Mouse (Mus musculus) mature B cell (primary cell): ENCODE data around the gene Slc16a9.

Source experiments
- in situ Hi-C: fragments of 300-500 bp; cut with MboI; formaldehyde crosslinking; loops from 2 replicates; pipeline ENCODE4 v1.14.3; 2019

Gene Slc16a9

GRCm38 (mm10) chr10:70250354-70250753, 5.5 kb downstream of the Slc16a9 start:
- in situ Hi-C loops: no loop called here

GRCm38 (mm10) chr10:70250766-70251165, 5.9 kb downstream of the Slc16a9 start:
- in situ Hi-C loops: no loop called here

DNA sequence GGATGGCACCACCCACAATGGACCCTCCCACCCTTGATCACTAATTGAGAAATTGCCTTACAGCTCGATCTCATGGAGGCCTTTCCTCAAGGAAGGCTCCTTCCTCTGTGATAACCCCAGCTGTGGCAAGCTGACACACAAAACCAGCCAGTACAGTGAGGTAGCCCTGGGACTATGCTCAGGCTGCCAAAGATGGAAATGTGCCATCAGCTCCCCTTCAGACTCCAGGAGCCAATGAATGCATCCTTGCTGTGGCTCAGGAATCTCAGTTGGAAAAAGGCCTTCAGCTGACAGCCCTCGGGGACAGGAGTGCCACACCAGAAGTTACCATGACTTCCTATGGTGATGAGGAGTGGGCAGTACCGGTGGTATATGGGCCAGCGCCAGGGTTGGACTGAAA, 9.8 kb downstream of the Slc16a9 start:
- in situ Hi-C loops: no loop called here

GRCm38 (mm10) chr10:70255601-70256210, 10.8 kb downstream of the Slc16a9 start:
- in situ Hi-C loops: no loop called here

DNA sequence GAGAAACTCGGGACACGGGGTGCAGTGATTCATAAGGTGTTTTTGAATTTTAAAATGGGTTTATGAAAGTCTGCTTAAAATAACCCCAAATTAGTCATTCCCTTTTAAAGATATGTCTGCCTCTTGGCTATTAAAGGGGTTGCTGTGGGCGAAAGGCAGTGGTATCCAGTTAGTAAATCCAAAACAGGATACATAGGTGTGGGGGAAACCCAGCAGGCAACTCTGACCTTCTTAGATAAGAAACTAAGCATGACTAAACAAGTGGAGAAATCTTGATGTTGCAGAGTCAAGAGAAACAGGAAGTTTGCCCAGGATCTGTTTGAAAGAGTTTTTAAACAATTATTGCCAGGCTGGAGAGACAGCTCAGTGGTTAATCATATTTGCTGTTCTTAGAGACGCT, 12.1 kb downstream of the Slc16a9 start:
- in situ Hi-C loops: no loop called here

DNA sequence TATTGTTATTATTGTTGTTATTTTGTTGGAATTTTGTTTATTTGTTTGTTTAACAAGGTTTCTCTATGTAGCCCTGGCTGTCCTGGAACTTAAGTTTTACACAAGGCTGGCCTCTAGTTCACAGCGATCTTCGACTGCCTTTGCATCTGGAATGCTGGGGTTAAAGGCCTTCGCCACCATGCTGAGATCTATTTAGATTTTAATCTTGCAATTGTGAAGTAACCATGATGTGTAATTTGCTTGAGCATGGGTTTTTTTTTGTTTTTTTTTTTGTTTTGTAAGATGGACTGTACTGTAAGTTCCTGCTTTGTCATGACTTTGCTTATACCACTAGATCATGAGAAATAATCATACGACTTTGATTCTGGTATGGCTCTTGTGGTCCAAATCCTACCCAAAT, 16.0 kb downstream of the Slc16a9 start:
- in situ Hi-C loops: no loop called here

DNA sequence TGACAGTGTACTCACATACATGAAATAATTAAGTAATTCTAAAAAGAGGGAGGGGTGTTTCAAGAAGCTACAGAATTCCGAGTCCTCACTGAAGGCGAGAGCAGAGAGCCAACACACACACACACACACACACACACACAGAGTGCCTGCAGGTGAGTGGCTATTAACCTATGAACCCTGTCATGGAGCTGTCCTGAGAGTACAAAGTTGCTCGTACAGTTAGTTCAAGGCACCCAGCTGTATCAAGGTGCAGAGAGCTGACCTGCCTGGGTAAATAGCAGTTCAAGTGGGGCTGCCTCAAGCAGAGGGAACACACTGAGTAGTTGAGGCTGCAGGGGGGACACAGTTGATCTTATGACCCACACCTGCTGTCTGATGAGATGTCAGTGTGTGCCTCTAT, 17.2 kb downstream of the Slc16a9 start:
- in situ Hi-C loops: no loop called here

GRCm38 (mm10) chr10:70263681-70264189, 18.8 kb downstream of the Slc16a9 start:
- in situ Hi-C loops: no loop called here

GRCm38 (mm10) chr10:70264337-70265036, 19.6 kb downstream of the Slc16a9 start:
- in situ Hi-C loops: no loop called here

DNA sequence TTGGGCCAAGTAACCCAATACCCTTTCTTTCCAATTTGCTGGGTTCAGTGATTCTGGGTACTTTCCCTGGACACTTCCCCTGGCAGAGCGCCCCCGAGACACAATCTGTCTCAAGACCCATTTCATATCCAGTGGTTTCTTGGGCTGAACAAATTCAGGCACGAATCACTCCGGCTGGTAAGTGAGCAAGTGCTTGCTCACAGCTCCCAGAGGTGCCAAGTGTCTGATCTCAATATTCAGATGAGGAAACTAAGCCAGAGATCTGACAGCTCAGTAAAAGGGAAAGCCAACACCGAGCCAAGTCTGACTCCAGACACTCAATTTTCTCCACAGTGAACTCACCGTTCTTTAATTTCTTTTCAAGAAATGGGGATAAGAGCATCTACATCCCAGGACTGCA, 21.6 kb downstream of the Slc16a9 start:
- in situ Hi-C loops: no loop called here

DNA sequence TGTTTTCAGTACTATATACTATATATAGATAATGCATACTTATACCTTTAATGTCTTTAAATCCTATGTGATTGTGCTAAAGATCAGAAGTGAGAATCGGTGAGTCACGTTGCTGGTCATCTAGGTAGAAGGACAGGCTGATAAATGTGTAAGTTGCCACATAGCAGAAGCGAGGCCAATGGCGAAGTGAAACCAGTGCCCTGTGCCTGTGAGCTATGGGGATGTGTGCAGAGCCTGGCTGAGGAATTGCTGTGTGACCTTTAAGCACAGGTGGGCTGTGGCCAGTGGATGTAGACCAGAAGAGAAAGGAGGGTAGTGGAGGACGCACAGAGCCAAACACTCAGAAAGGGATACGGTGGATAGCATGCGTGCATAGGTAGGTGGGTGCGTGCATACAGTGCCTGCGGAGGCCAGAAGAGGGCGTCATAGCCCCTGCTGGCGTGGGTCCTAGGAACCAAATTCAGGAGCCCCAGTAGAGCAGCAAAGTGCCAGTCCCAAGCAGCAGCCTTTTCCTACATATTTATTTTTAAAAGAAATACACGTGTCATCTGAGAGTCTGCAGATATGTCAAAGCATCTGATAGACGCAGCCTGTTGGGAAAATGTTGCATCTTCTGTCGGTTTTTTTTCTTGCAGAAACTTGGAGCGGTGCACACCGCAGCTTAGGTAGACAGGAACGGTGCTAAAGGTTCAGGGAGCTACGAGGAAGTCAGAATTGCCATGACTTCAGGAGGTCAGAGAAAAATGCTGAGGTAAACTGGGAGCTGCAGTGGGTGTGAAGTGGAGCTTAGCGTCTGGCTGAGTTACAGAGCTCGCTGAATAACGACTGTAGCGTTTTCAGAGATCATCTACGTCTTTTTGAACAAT, 23.9 kb downstream of the Slc16a9 start:
- in situ Hi-C loops: no loop called here

GRCm38 (mm10) chr10:70269447-70269787, 24.5 kb downstream of the Slc16a9 start:
- in situ Hi-C loops: no loop called here

- in situ Hi-C loops: no loop called here
Observed at GRCm38 (mm10) chr10:70276678-70277077, 31.8 kb downstream of the Slc16a9 start.

DNA sequence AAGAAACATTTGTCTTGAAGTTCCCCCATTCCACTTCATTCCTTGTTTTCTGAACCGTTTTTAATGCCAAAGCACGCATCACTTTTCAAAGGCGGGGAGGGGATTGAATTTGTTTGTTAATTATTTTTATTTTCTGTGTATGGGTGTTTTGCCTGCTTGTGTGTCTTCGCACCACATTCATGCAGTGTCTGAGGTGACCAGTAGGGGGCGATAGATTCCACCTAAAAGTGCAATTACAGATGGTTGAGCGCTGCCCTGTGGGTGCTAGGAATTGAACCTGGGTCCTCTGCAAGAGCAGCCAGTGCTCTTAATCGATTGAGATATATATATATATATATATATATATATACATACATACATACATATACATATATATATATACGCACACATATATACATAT, 34.4 kb downstream of the Slc16a9 start:
- in situ Hi-C loops: no loop called here

GRCm38 (mm10) chr10:70287825-70288235, 42.9 kb downstream of the Slc16a9 start:
- in situ Hi-C loops: no loop called here

- in situ Hi-C loops: no loop called here
Observed at GRCm38 (mm10) chr10:70288406-70289327, 43.8 kb downstream of the Slc16a9 start.

DNA sequence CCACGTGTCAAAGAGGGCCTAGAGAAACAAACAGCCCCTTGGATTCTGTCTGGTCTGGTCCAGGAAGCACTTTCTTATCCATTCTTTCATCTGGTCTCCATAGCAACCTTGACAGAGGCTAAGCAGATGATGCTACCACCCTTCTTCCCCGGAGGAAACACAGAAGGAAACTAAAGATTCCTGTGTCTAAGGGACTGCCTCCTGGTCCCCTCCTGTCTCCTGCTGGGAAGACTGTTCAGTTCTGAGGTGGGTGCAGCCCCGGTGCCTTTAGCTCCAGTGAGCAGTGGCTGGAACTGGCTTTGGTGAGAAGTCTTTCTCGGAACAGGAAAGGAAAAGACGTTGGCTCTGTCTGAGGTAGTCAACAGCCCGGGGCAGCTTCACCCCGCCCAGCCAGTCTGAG, 47.1 kb downstream of the Slc16a9 start:
- in situ Hi-C loops: no loop called here

- in situ Hi-C loops: no loop called here
Observed at GRCm38 (mm10) chr10:70294094-70294493, 49.2 kb downstream of the Slc16a9 start.

DNA sequence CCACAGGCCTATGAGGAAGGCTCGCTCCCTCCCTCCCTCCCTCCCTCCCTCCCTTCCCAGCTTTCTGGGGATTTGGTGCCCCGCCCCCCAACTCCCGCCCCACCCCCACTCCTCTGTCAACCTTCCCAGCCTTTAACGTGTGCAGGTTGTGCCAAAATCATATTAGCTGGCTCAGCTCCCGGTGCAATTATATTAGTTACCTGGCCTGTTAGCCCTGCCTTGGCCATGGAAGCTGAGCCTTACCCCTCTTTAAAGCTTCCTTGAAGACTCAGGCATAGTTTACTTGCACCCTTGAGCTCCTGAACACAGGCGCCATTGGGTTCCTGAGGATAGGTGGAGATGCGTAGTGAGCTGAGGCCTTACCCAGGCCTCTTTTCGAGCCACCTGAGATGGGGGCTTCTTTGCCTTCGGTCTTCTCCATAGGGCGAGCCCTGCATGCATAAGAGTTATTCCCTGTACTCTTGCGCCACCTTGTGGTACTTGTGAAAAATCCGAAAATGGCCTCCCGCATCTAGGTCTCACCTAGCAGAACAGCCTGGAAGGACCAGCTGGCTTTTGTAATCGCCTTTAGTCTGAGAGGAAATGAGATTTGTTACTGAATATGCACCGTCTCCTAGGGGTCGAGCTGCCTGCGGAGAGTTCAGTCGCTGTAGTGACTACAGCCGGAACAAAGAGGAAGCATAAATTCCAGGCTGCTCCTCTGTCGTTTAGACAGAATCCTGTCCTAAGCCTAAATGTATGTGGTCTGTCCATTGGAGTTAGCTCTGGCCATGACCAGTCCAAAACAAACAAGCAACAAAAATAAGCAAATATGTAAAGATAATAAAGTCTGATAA, 51.8 kb downstream of the Slc16a9 start:
- in situ Hi-C loops: no loop called here

DNA sequence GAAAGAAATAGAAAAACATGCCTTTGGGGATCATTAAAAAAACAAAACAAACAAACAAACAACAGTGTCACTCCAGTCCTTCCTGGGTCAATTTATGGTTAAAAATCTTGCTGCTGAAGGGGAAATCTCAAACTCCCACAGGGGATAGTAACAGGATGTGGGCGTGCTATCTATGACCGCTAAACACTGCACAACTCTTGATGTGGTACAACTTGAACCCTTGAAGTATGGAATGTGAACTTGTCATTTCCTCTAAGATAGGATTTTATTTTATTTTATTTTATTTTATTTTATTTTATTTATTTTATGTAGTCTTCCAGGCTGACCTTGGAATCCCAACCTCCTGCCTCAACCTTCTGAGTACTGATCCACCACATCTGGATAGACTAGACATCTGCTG, 54.2 kb downstream of the Slc16a9 start:
- in situ Hi-C loops: no loop called here

DNA sequence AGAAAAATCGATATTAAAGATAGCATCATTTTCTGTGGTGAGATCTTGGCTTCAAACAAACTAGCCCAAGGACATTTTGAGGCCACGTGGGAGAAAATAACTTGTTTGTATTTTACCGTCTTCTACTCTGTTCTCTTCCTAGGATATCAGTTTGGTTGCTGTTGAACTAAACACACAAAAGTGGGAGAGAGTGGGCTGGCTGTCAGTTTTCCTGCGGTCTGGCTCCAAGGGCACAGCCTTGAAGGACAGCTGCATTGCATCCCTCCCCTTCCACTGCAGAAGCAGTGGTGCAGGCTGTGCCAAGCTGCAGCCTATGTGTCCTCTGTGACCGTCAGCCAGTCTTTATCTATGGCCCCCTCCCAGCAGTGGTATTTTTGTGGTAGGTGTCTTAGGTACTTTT, 54.8 kb downstream of the Slc16a9 start:
- in situ Hi-C loops: no loop called here
